Mouse (Mus musculus) A20 (cell line): ENCODE measurements around the gene Ghdc.
"Not testable (repeated sequence)": the region's sequence is repeated elsewhere in the genome, so short reads cannot be mapped to it uniquely, and the experiment has no call there.

ENCODE experiments used
- DNase-seq: peaks from one replicate; pipeline ENCODE4 v3.0.0-alpha.2; 2011; ENCODE audit warnings: low read depth, low spot score

The Ghdc gene

DNA sequence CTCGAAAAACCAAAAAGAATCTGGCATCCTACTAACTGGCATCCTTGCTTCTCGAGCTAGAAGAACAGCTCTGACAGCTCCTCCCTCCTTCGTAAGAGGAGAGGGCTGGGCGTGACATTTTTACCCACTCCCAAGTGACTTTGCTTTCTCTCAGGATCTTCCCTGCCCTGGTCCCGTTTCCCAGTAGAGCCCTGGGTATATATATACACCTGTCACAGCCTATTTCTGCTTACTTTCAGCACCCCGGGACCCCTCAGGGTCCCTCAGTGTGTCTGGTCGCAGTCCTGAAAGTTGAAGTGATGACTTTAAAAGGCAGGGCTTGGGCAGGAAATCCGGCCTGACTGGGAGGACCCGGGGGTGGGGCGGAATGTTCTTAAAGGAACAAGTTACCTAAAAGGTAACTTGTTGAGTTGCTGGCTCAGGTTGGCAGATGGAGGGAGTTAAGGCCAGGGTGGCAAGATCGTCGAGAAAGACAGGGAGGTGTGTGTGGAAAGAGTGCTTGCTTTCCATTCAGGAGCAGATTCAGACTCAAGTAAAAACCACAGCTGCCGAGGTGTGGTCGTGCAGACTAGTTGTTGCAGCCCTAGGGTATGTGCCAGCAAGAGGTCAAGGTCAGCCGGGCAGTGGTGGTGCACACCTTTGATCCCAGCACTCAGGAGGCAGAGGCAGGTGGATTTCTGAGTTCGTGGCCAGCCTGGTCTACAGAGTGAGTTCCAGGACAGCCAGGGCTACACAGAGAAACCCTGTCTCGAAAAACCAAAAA lies at the start of gene Ghdc:
TSS of gene Ghdc (minus strand) at position 312 of the 763 bp plus-strand sequence.
- DNase-seq: peak; percentile 89

DNA sequence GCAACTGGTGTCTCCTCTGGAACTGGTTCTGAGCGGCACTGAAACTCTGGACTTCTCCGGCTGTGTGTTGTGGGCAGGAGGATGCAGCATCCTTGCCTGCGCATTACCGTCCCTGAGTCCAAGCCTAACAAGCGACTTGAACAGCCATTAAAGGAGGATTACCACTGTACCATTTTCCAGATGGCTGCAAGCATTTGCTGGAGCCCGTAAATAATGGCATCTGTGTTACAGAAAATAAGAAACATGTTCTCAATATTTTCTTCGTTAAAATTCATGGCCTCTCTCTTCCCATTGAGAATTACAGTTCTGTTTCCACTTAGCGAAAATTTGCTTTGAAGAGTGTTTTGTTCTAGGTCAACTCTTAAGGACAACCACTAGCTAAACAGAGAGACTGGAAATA lies 49.3 kb upstream of the Ghdc start:
- DNase-seq: no peak

DNA sequence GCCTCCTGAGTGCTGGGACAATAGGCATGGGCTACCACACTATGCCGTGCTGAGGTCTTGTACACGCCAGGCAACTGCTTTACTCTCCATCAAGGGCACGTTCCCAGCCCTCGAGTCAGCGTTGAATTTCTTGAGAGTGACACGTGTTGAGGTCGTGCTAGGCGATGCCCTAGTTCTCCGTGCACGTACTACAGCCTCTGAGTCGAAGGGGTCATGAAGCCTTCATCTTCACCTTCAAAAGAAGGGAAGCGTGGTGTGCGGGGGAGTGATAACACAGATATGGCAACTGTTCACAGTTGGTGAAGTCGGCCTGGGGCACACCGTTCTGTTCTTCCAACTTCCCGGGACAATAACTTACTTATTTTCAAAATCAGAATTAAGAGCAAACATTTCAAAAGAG lies 48.9 kb upstream of the Ghdc start:
- DNase-seq: no peak

DNA sequence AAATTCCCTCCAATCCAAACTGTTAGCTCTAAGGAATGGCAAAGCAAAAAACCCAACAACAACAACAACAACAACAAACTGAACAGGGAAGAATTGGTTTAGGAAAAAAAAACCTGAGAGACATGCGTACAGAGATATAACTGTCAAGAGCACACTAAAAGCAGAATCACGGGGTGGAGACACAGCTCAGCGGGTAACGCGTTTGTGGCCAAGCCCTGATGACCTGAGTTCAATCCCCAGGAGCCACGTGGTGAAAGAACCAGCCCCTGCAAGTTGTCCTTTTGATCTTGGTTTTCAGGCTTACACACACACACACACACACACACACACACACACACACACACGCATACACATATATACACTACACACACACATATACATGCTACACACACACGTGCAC lies 48.3 kb upstream of the Ghdc start:
- DNase-seq: no peak

DNA sequence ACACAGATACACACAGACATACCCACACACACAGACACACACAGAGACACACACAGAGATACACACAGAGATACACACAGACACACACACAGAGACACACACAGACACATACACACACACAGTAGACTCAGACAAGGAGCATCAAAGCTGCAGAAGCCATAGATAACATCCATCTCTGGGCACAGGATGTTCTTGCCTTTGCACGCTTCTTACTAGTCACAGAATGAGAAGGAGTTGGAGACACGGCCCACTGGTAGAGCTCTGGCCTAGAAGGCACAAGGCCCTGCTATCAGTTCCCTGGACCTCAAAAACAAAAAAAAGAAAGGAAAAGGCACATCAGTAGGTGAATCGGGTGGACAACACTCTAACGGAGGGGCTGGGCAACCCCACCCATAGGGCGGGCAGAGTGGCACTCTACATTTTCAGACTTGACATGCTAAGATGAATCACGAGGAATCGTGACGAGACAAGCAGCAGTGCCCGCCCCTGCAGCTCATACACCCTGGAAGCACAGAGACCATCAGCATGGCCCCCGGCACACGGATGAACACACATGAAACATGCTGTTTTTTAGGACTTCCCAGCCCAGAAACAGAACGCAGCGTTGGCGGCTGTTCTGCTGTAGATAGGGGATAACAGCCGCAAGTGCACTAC lies 47.7 kb upstream of the Ghdc start:
- no peak for DNase-seq

DNA sequence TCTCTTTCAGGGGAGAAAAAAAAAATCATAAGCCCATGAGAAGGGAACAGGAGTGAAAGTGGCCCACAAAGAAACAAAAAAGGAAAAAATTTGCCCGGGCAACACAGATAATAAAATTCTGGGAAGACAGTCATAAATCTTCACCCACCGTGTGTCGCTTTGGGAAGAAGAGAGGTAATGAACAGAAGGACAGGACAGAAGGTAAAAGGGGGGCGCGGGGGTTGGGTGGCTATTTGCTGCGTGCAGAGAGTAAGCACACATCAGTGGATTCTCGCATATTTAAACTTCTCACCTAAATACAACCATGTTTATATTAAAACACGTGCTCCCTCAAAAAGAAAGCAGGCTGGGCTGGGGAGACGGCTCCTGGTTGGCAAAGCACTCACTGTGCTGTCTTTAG lies 46.6 kb upstream of the Ghdc start:
- no peak for DNase-seq

DNA sequence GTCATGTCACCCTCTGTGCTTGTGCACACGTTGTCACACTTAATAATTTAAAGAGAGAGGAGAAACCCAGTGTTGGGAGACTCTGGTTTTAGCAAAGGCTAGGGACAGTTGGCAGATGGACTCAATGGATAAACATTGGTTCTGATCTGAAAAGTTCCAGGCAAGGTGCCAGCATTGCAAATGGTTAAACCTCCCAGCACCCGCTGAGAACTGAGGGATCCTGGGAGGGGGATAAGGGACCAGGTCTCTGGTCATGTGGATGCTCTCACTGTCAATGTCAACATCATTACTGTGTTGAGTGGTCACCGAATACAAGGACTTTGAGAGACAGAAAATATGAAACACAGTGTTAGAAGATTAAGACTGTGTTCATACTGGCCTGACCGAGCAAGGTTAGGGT lies 46.0 kb upstream of the Ghdc start:
- DNase-seq: no peak

DNA sequence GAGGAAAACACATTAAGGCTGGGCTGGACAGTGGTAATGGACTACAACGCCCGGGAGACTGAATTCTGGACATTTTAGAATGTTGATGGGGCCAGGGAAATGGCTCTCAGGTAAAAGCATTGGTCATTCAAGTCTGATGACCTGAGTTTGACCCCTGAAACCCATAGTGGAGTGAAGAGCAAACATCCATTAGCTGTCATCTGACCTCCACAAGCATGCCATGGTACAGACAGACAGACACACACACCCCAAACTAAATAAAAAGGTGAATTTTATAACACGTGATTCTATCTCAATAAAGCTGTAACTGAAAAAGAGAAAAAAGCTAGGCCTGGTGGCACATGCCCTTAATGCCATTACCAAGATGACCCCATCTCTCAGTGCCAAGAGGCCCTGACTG lies 45.6 kb upstream of the Ghdc start:
- DNase-seq: no peak

DNA sequence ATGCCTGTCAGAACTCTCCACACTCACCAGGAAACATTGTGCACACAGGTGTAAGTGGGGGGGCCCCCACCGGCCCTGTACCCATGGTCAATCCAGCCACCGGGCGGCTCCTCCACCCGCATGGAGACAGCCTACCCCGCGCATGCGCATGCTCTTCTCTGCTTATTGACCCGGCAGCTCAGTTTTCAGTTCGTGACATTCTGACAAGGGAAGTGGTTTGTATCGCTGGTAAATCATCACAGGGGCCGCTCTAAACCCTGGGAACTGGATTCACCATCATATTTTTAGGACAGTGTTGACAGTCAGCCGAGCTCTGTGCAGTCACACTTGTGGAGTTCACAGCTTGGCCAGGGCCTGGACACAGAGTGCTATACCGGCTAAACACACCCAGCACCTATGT lies 43.7 kb upstream of the Ghdc start:
- no peak for DNase-seq

DNA sequence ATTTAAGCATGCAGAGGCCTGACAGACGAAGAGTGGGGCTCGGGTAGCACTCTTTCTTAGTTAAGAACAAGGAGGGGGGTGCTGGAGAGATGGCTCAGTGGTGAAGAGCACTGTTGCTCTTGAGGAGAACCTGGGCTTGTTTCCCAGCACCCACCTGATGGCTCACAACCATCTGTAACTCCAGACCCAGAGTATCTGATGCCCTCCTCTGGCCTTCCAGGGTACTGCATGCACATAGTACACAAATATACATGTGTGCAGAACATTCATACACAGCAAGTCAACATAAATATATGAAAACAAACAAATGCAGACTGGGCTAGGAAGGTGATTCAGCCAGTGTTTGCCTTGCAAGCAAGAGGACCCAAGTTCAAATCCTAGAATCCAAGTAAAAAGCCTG lies 40.4 kb upstream of the Ghdc start:
- DNase-seq: no peak

DNA sequence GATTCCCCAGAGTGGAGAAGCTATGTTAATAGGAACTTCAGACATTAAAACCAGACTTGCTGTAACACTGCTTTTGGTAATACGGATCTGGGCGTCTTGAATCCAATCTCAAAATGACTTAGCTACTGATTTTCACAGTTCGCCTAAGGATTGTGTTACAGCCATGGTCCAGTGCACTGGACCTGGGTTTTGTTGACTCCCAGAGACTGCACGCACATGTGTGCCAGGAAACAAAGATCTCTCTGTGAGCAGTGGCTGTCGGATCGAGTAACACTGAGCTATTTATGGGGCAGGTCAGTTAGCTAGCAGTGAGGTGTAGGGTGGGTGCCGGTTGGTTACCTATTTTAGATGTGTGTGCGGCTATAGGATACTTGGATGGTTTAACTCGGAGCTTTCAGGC lies 39.8 kb upstream of the Ghdc start:
- no peak for DNase-seq

DNA sequence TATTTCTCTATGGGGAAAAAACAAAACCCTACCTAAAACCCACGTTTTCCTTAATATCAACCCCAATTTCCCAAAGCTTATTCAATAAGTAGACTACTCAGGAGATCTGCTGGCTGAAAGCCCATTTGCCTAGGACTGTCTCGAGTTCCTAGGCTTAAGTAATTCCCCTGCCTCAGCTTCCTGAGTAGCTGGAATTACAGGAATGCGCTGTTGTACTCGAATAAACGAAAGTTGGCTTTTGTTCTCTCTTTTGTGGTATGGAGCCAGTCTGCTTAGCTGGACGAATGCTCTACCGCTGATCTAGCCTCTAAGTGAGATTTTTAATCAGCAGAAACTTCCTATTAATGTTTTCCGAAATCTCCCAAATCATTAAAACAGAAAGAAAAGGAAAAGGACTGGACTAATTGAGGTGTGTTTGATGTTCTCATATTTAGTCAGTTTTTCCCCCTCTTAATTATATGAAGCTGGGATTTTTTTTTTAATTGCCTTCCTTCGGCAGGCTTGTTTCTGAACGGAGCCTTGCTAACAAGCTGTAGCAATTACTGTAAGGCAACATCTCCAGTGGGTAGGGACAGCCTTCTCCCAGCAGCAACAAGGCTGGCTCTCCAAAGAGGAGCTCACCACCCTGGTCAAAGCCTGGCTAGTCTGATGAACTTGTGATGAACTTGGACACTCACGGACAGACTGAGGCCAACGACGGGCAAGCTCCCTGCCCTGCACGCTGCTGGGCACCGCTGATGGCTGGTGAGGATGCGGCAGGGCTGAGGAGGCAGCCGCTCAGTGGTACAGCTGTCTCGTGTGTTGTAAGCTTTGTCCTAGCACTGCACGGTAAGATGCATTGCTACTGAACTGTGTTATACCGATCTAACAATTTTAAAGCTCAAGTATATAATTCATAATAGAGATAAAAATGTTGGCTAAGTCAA lies 35.9 kb upstream of the Ghdc start:
- no peak for DNase-seq

DNA sequence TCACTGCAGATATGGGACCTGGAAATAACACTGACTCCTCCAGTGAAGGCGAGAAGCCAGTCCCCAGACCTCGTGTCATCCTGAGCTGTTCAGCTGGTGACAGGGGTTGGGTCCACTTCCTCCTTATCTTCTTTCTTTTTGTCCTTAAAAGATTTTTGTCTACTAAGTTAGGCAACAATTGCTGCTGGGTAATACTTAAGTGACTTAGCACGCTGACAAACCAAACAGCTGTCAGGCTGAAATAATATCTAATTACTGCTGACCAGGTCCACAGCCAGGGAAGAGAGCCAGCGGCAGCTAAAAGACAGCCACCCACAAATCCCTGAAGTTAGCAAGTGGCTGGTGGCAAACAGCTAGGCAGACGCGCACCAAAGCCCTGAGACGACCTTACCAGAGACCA lies 34.8 kb upstream of the Ghdc start:
- DNase-seq: peak; percentile 26

DNA sequence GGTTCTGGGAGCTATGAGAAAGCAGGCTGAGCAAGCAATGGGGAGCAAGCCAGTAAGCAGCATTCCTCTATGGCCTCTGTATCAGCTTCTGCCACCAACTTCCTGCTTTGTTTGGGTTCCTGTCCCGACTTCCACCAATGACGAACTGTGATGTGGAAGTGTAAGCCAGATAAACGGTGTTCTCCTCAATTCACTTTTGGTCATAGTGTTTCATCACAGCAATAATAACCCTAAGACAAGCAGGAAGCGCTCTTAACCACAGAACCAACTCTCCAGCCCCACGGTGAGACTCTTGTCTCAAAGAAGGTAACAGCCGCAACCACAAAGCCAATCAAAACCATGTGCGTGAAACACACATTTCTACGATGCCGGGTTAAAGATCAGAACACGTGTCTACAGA lies 33.7 kb upstream of the Ghdc start:
- DNase-seq: no peak

DNA sequence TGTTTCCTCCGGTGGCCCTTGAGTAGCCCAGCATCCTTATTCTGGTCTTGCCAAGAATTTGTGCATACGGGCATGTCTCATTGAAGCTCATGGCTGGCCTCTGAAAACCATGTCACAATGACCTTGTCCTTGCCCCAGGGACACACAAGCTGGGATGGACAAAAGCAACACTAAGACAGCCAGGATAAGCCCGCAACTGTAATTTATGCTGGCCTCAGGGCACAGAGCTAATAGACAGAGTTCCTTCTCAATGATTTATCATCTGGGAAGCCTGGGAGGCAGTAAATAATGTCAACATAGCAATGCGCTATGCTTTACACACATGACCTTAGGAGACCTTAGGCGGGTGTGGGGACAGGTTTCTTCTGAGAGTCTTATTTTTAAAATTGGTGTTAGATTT lies 28.7 kb upstream of the Ghdc start:
- DNase-seq: no peak

DNA sequence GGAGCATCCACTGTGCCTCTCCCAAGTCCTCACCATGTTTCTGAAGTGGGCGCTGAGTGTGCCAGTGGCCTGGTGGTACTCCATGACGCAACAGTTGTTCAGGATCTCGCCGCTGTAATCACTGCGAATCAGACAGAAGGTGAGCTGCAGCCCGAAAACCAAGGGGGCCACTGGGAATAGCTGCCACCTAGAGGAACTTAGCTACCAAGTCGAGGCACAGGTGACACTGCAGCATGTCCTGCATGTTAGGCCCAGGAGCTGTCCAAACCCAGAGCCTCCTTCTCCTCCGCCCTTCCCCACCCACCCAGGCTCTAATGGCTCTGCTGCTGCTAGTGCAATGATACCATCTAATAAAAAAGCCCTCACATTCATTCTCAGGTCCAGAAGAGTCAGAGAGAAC lies 25.8 kb upstream of the Ghdc start:
- no peak for DNase-seq

DNA sequence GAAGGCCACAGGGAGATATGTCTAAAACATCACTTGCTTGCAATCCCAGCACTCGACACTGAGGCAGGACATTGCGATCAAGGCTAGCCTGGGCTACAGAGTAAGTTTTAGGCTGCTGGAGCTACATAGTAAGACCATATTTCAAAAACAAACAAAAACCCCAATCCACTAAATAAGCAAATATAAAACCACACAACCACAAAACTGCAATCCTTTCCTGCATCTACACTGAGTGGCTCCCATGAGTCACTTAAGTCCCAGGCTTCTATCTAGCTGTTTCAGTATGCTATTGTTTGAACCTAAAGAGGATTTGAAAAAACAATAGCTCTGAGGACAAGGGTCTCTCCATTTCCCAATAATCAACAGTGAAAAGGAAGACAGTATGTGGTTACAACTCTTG lies 24.6 kb upstream of the Ghdc start:
- no peak for DNase-seq

DNA sequence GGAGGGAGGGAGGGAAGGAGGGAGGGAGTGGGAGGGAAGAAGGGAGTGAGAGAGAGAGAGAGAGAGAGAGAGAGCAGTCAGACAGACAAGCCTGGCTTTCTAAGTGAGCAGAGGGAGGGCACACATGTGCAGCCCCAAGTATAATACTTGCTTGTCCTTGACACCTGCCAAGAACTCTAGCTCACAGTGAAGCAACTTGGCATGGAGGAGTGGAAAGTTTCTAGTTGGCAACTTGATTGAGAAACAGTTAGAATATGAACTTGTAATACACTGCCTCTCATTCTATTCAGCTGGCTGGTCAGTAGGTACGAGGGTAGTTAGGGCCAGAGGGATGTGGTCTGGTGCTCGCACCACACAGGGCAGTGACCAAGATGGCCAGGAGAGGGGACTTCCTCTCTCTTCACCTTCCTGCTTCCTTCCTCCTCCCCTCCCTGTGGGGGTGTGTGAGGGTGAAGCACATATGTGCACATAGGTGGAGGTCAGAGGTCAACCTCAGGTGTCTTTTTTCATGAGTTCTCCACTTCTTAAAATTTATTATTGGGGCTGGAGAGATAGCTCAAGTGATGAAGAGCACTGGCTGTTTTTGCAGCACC lies 20.8 kb upstream of the Ghdc start:
- no peak for DNase-seq

DNA sequence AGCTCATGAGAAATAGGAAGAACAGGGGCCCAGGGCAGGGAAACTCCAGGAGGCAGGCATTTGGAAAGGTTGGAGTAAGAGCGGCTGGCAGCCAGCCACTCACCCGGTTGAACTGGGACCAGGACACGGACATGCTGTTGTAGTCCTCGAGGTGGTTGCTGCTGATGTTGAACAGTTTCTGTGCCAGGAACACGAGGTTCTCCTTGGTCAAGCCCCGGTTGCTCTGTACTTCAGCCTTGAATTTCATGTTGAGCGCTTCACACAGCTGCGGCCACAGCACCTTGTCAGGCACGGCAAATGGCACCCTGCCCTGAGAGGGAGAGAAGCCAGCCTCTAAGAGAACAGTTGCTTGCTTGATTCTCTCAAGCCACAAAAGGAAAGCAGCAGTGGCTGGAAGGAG lies 19.9 kb upstream of the Ghdc start:
- DNase-seq: not testable (repeated sequence)

DNA sequence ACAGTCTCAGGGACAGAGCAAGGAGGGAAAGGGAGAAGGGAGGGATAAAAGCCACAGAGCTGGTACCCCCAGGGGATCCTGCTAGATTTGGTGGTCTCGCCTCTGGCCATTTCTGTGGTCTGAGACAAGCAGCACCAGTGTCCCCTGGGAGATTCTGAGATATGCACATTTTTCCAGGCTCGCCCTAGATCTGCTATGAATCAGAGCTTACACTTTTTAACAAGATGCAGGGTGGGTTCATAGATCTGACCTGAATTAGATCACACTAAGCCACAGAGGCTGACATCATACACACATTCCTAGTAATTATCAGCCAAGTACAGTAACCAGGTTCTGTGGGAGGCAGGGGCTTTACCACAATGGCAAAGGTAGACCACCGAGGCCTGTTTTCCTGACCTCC lies 18.9 kb upstream of the Ghdc start:
- DNase-seq: no peak

DNA sequence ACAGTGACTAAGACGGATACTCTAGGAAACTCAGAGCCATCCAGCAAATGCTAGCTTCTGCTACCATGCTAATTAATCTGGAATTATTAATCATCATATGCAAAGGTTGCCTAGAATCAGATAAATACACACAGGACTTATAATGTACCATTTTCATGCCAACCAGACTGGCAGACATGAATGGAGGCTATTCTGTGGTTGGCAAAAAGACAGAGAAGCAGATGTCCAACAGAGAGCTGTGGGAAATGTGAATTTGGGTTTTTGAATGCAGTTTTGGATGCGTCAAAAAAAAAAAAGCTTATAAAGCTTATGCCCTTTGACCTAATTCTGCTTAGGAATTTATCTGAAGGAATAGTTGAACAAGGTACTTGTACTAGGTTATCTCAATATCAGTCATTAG lies 15.0 kb upstream of the Ghdc start:
- no peak for DNase-seq

DNA sequence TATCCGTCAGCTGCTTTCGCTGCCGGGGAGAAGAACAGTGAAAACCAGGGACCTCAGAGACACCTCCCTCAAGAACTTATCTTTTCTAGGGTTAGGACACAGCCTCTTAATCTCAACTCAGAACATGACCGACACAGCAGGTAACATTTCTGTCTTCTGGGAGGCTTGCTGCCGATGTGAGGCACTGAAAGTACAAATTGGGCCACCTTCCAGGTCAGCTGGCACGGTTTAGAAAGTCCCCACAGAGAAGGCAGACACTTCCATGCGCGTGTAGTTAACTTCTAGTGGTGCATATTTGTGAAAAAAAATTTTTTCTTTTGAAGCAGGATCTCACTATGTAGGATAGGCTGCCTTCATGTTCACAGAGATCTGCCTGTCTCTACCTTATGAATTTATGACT lies 13.5 kb upstream of the Ghdc start:
- no peak for DNase-seq
